Mouse (Mus musculus): ENCODE measurements around the gene Pdcd1lg2. TPM values are rescaled to one million over a fixed set of nuclear protein-coding genes. Genes with fewer than 3 reads are reported as not detected.

The Pdcd1lg2 gene
- polyA plus RNA-seq (2015; fragmentation: Nextera tagmentation; extraction: Ambion mirVana) = not detected in 2 replicates

DNA sequence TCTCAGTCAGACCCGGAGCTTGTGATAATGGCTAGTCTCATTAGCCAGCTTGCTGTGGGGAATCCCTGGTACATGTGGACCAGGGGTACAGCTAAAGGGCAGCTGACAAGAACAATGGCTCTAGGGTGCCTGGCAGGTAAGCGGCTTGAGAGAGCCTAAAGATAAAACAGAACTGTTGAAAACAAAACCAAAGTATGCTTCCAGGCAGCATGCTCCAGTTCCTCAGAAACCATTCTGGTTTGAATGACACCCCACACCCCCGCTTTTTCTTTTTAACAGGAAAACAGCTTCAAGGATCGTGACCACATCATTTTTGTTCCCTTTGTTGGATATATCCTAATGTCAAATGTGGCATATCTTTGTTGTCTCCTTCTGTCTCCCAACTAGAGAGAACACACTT lies at the start of gene Pdcd1lg2:
TSS of gene Pdcd1lg2 (plus strand) at position 301 of the 400 bp plus-strand sequence.
- Histone ChIP-seq H3K9ac (replicated peaks) (no peak within 1 kb of the TSS), H3K4me1 (0 out of 2 replicates have a peak, but pooled peaks cover 4% of the 10 kb centered on the region), H3K9me3 (no peaks in the 10 kb centered on the region), H3K4me2 (replicated peaks) (no peak within 1 kb of the TSS), H3K27me3 (no peaks in the 10 kb centered on the region), H3K36me3 (no peaks in the 10 kb centered on the region), H3K4me3 (no peak within 1 kb of the TSS), H3K27ac (replicated peaks) (no peak within 1 kb of the TSS)
- WGBS = 89% methylated on average over 4 of the region's 4 CpGs
- ATAC-seq (replicated peaks) = no peak

DNA sequence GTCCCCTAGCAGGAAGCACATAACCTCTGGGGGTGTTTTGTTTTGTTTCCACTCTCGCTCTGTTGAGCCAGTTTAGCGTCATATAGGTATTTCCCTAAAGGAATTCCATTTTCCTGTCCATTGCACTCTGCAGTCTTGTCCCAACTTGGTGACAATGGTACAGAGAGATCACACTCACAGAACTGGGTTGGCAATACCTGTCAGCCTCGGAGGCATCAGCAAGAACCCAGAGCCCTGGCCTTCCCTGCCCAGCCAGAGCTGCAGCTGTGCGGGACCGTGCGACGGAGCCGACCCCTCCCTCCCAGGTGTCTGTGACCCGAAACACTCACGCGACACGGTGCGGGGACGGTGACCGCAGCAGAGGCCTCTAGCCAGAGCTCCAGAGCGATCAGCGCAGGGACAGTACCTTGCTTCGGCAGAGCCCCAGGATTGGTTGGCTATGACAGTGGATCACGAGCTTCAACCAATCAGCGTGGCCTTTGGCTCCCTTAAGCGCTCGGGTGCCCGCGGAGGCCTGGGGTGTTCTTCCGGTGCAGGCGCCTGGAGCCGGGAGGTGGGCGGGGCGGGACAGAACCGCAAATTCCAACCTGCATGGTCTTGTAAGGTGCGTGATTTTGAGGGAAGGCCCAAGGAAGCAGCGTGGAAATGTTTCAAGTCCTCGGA lies 49.1 kb upstream of the Pdcd1lg2 start:
- H3K4me3 ChIP-seq = peak overlapping the region; percentile 55
- H3K4me1 ChIP-seq = peaks cover 20% of the 10 kb centered on the region
- H3K9me3 ChIP-seq = no peaks in the 10 kb centered on the region
- peak overlapping the region; percentile 65 for H3K27ac ChIP-seq (replicated peaks)
- peak overlapping the region; percentile 64 for H3K4me2 ChIP-seq (replicated peaks)
- ATAC-seq (replicated peaks) = peak; percentile 100
- no peaks in the 10 kb centered on the region for H3K27me3 ChIP-seq
- H3K9ac ChIP-seq (replicated peaks) = peak overlapping the region; percentile 61
- WGBS = 2% methylated on average over 33 of the region's 33 CpGs
- peaks cover 3% of the 10 kb centered on the region; the same call in 1 of the 2 replicates for H3K36me3 ChIP-seq

DNA sequence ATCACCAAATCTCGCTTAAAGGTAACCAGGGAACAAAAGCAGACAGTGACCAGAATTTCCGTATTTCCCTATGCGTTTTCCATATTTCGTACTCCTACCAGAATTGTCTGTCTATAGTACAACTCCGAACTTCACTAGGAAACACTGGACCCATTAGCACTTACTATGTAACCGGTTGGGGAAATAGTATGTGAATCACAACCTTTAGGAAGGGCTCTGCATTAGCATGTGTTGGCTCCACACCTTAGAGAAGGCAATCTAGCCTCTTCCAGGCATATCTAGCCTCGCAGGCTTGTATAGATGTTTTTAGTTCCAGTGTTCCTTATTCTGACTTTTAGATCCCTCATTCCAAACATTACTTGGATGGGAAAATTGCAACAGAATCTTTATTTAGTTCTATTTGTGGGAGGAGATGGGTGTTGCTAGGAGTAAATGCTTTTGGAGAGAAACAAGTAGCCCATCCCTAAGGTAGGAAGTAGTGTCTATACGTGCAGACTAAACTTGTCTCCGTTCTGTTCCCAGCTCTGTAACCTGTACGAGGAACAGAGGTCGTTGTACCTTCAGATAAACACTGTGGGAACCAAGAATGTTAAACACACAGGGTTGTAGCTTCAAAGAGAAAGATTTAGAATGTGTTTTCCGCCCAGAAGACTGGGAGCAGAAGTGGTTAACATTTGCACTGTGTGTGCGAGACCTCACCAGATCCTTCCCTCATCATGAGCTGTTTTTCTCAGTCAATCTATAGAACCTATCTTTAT lies 48.4 kb upstream of the Pdcd1lg2 start:
- 48% methylated on average over 13 of the region's 13 CpGs for WGBS
- peak overlapping the region; percentile 55 for H3K4me3 ChIP-seq
- no peaks in the 10 kb centered on the region for H3K27me3 ChIP-seq
- H3K4me2 ChIP-seq (replicated peaks) = peak overlapping the region; percentile 64
- ATAC-seq (replicated peaks) = peak; percentile 49
- peaks cover 23% of the 10 kb centered on the region for H3K4me1 ChIP-seq
- peak overlapping the region; percentile 27; the same call in 1 of the 2 replicates for H3K27ac ChIP-seq (replicated peaks)
- H3K9me3 ChIP-seq = no peaks in the 10 kb centered on the region
- H3K9ac ChIP-seq (replicated peaks) = peak overlapping the region; percentile 61
- peaks cover 3% of the 10 kb centered on the region; the same call in 1 of the 2 replicates for H3K36me3 ChIP-seq

DNA sequence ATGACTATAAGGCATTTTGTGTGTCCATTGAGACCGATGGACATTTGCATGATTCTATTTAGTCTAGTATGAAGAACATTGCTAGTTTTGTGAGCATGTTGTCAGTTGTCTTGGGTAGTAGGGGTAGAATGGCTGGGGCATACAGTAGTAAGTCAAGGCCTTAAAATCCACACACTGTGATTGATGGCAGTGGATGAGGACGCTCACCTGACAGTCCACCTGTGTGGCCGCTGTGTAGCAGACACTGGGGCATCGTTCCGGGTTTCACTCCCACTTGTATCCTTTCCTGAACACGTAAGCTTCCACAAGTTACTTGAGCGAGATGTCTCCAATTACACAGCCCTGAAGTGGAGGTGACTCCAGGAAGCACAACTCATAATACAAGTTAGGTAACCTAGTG lies 47.2 kb upstream of the Pdcd1lg2 start:
- ATAC-seq (replicated peaks) = no peak

DNA sequence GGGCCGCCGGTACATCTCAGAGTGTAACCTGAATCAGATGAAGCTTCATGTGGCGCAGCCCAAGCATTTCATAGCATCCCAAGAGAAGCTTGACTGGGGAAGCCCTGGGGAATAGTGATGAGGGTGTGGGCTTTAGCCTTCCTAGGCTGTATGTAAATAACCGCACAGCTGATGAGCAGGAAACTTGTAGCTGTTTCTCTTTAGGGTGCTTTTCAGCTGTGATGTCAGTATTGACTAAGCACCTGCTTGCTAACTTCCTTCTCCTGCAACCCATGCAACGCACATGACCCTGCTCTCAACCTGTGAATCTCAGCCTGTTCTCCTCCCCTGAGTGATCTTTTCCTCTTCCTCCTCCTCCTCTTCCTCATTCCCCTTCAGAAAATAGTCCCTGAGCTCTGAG lies 46.6 kb upstream of the Pdcd1lg2 start:
- Histone ChIP-seq H3K9me3 (no peaks in the 10 kb centered on the region), H3K9ac (replicated peaks) (no peak overlapping the region), H3K4me1 (peaks cover 26% of the 10 kb centered on the region), H3K27ac (replicated peaks) (no peak overlapping the region), H3K27me3 (no peaks in the 10 kb centered on the region), H3K4me2 (replicated peaks) (no peak overlapping the region), H3K4me3 (no peak overlapping the region), H3K36me3 (no peaks in the 10 kb centered on the region)
- ATAC-seq (replicated peaks) = no peak
- WGBS = 87% methylated on average over 5 of the region's 5 CpGs

More for the DNA sequence above, 47.2 kb upstream of the Pdcd1lg2 start:
- WGBS = 91% methylated on average over 7 of the region's 7 CpGs
- no peak overlapping the region for H3K4me2 ChIP-seq (replicated peaks)
- H3K36me3 ChIP-seq = no peaks in the 10 kb centered on the region; the same call in 1 of the 2 replicates
- no peaks in the 10 kb centered on the region for H3K9me3 ChIP-seq
- H3K27ac ChIP-seq (replicated peaks) = no peak overlapping the region
- no peak overlapping the region for H3K9ac ChIP-seq (replicated peaks)
- peaks cover 26% of the 10 kb centered on the region for H3K4me1 ChIP-seq
- no peak overlapping the region for H3K4me3 ChIP-seq
- no peaks in the 10 kb centered on the region for H3K27me3 ChIP-seq

DNA sequence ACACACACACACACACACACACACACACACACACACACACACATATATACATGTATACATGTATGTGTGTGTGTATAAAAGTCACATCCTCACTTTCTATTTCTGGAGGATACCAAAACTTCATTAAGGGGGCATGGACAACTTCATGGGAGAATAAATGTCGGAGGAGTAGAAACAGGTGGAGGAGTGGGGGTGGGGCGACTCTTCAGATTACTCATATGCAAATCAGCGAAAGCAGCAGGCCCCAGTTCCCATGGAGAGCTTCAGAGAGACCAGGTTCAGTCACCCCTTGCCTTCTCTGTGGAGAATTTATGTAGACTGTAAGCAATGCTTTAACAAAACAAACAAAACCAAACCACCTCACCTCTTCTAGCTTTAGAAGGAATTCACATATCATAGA lies 45.6 kb upstream of the Pdcd1lg2 start:
- H3K4me1 ChIP-seq = peaks cover 25% of the 10 kb centered on the region
- H3K27me3 ChIP-seq = no peaks in the 10 kb centered on the region
- no peak for ATAC-seq (replicated peaks)
- no peaks in the 10 kb centered on the region for H3K36me3 ChIP-seq
- no peak overlapping the region for H3K9ac ChIP-seq (replicated peaks)
- H3K27ac ChIP-seq (replicated peaks) = no peak overlapping the region
- no peak overlapping the region for H3K4me2 ChIP-seq (replicated peaks)
- WGBS = 22% methylated on average over 3 of the region's 3 CpGs
- no peak overlapping the region for H3K4me3 ChIP-seq
- no peaks in the 10 kb centered on the region for H3K9me3 ChIP-seq

DNA sequence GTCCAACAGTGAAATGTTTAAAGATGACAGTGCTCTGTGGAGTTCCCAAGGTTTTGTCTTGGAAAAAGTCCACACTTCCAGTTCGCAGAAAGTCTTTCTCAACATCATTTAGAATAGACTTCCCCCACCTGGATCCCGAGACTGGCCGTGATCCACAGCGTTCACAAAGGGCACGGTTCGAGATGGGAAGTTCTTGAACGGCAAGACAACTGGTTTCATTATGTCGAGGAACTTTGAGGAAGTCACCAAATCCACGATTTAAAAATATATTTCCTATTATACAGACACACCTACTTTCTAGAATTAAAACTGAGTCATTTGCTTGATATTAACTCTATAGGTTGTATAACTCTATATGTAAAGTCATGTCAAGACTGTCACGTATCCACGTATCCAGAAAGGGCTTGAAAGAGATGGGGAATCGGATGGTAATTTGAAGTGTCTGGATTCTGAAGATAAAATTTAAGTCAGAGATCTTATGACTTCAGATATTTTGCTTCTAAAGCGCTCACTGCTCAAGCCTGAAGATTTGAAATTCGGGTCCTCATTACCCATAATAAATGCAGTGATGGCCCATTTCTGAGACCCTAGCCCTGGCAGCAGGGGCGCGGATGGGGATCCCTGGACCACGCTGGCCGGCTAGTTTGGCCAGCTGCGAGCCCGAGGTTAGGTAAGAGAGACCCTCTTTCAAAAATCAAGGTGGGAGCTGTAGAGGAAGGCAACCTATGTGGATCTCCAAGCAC lies 44.3 kb upstream of the Pdcd1lg2 start:
- peak overlapping the region; percentile 79 for H3K4me2 ChIP-seq (replicated peaks)
- WGBS = 65% methylated on average over 20 of the region's 20 CpGs
- peaks cover 14% of the 10 kb centered on the region for H3K4me1 ChIP-seq
- H3K36me3 ChIP-seq = no peaks in the 10 kb centered on the region
- no peak for ATAC-seq (replicated peaks)
- H3K4me3 ChIP-seq = peak overlapping the region; percentile 46
- H3K9ac ChIP-seq (replicated peaks) = peak overlapping the region; percentile 44; the same call in 1 of the 2 replicates
- H3K27me3 ChIP-seq = no peaks in the 10 kb centered on the region
- no peaks in the 10 kb centered on the region for H3K9me3 ChIP-seq
- H3K27ac ChIP-seq (replicated peaks) = no peak overlapping the region

DNA sequence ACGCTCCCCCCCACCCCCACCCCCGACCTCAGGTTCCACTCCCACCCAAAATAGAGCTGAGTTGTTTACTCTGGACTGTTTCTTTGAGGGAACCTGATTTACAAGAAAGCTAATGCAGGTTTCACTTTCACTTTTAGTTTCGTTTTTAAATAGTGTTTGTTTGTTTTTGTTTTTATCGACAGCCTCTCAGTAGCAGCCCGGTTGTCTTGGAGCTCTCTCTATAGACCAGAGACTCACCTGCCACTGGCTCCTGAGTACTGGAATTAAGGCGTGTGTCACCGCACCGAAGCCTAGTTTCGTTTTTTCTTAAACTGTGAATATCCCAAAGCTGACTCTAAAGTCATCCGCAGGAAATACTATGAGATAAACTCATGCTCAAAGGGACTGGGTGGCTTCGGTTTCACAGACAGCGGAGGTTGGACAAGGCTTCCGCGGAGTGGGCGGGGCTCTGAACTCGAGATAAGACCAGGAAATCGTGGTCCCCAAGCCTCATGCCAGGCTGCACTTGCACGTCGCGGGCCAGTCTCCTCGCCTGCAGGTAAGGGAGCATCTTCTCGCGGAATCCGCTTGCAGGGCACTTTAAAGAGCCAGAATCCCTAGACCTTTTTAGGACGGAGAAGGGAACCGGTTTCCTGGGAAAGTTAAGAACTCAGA lies 43.6 kb upstream of the Pdcd1lg2 start, which contains the start of the genes Plgrkt and Cd274:
TSS of gene Plgrkt (minus strand) at position 422 of the 654 bp plus-strand sequence.
TSS of gene Cd274 (plus strand) at position 487 of the 654 bp plus-strand sequence.
- peak within 1 kb of the TSS; percentile 46 for H3K4me3 ChIP-seq
- WGBS = 4% methylated on average over 26 of the region's 26 CpGs
- peak within 1 kb of the TSS; percentile 44 for H3K9ac ChIP-seq (replicated peaks)
- peak within 1 kb of the TSS; percentile 79 for H3K4me2 ChIP-seq (replicated peaks)
- H3K4me1 ChIP-seq = peaks cover 19% of the 10 kb centered on the region
- no peak within 1 kb of the TSS for H3K27ac ChIP-seq (replicated peaks)
- H3K36me3 ChIP-seq = no peaks in the 10 kb centered on the region
- no peaks in the 10 kb centered on the region for H3K27me3 ChIP-seq
- 0 out of 2 replicates have a peak, but pooled peaks have one; percentile 30 for ATAC-seq (replicated peaks)
- H3K9me3 ChIP-seq = no peaks in the 10 kb centered on the region

DNA sequence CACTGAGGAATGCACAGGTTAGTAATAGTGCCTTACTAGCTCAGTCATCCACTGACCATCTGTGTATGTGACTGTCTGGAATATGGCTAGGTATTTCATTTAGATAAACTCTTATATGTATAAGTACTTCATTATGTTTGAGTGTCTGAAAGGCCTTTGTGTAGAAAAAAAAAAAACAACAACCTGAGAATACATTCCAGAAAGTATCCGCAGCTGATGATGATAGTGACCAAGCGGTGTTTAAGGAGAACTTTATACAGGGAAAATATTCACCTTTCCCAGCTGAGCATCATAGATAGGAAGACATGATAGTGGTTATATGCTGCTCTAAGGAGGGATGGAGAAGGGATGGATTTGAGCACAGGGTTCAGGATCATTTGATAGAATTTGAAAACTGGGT lies 42.7 kb upstream of the Pdcd1lg2 start:
- H3K9ac ChIP-seq (replicated peaks) = no peak overlapping the region
- H3K36me3 ChIP-seq = no peaks in the 10 kb centered on the region
- no peaks in the 10 kb centered on the region for H3K9me3 ChIP-seq
- peaks cover 18% of the 10 kb centered on the region for H3K4me1 ChIP-seq
- no peak overlapping the region for H3K4me3 ChIP-seq
- no peak overlapping the region for H3K27ac ChIP-seq (replicated peaks)
- no peaks in the 10 kb centered on the region for H3K27me3 ChIP-seq
- no peak for ATAC-seq (replicated peaks)
- WGBS = 90% methylated on average over 2 of the region's 2 CpGs
- H3K4me2 ChIP-seq (replicated peaks) = no peak overlapping the region

DNA sequence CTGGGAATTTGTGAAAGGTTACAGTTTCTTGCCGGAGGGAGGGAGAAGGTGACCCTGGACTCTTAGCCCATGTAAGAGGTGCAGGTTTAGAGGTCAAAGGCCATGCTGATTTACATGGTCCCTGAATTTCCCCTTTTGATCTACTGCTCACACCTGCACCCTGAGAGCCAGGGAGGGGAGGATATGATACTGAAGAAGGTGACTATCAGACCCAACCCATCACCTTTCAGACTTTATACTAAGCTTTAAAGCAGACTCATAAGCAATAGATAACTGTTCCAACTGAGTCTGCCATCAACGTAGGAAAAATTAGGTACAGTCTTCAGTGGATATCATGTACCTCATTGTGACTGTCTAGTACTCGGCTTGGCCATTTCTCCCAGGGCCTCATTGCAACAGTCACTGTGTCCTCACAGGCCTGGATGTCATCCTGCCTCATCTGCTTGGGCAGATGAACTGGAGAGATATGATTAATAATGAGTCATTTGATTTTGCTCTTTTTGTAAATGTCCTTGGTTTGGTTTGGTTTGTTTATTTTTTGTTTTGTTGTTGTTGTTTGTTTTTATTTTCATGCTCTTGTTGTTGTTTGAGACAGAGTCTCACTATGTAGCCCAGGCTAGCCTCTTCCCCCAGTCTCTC lies 41.9 kb upstream of the Pdcd1lg2 start:
- H3K4me1 ChIP-seq = peaks cover 18% of the 10 kb centered on the region
- no peaks in the 10 kb centered on the region for H3K27me3 ChIP-seq
- H3K4me3 ChIP-seq = no peak overlapping the region
- H3K4me2 ChIP-seq (replicated peaks) = no peak overlapping the region
- no peaks in the 10 kb centered on the region for H3K36me3 ChIP-seq
- no peaks in the 10 kb centered on the region for H3K9me3 ChIP-seq
- H3K27ac ChIP-seq (replicated peaks) = no peak overlapping the region
- WGBS = 86% methylated on average over 3 of the region's 3 CpGs
- no peak overlapping the region for H3K9ac ChIP-seq (replicated peaks)
- no peak for ATAC-seq (replicated peaks)

DNA sequence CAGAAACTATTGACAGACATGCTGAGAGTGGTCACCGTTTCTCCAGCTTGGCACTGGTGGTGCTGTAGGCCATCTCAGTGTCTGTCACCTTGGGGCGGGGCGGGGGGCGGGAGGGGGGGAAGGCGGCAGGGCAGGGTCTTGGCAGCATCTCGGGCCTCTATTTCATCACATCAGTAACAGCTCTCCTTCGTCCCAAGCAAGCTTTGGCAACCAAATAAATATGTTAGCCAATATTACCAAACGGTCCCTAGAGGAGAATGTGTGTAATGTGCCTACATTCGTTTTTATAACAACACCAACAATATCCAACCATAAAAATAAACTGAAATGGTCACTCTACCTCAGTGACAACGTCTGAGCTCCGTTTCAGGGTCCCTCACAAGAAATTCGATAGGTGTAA lies 40.6 kb upstream of the Pdcd1lg2 start:
- WGBS = 77% methylated on average over 12 of the region's 12 CpGs
- Histone ChIP-seq H3K36me3 (no peaks in the 10 kb centered on the region), H3K27ac (replicated peaks) (no peak overlapping the region), H3K27me3 (no peaks in the 10 kb centered on the region), H3K4me1 (peaks cover 18% of the 10 kb centered on the region), H3K9ac (replicated peaks) (no peak overlapping the region), H3K9me3 (no peaks in the 10 kb centered on the region), H3K4me3 (no peak overlapping the region), H3K4me2 (replicated peaks) (no peak overlapping the region)
- no peak for ATAC-seq (replicated peaks)

Measured in forebrain, embryonic 15.5 days (tissue).